Comparison of ENCODE assay signal across 16 mouse cellular contexts in genomic region chr11:75319246-75319645, GRCm38 (mm10). TPM values are rescaled to one million over a fixed set of nuclear protein-coding genes. Genes with fewer than 3 reads are reported as not detected.
A peak's percentile ranks its signal among the peaks of the same experiment; 100 is the strongest.
DNase-seq lines count a peak whose midpoint lies in the region; ATAC-seq and TF ChIP-seq lines count a peak whose summit lies in the region.
"Had no signal": no experiment of that assay in that cellular context is flagged by ENCODE, and none has a peak within 500 bp of the region (broad histone marks: within the 10 kb centered on the region; RNA-seq: fewer than 3 reads in every experiment).

No protein-coding gene starts in this region.

- H3K9ac ChIP-seq in hindbrain, embryonic 14.5 days, result no peak overlapping the region
- no peak overlapping the region for H3K9ac ChIP-seq in lung, embryonic 15.5 days
- peak overlapping the region; percentile 10; the same call in 1 of the 2 replicates for H3K9ac ChIP-seq in CH12.LX (ENCODE audit: insufficient read depth, low read depth)
- no peak overlapping the region for H3K9ac ChIP-seq in midbrain, embryonic 16.5 days (ENCODE audit: low read depth, low read length)
- H3K9ac ChIP-seq: neural tube, embryonic 13.5 days had no signal

- dilution Hi-C loops in CH12.LX (cut with MboI; ENCODE audit: extremely low pct_ligation_motif_present, extremely low pct_unique_long_range_greater_than_20kb, low sequenced_read_pairs), result no loop called here

- H3K4me1 ChIP-seq in hindbrain, embryonic 14.5 days (replicated peaks; ENCODE audit: control insufficient read depth, insufficient read depth, low read length), result peaks cover 13% of the 10 kb centered on the region; the same call in 1 of the 2 replicates
- 0 out of 2 replicates have a peak, but pooled peaks cover 14% of the 10 kb centered on the region for H3K4me1 ChIP-seq in hindbrain, embryonic 10.5 days (replicated peaks)
- peaks cover 19% of the 10 kb centered on the region for H3K4me1 ChIP-seq in lung, embryonic 15.5 days
- H3K4me1 ChIP-seq in CH12.LX (ENCODE audit: control insufficient read depth in 1 of 2, insufficient read depth in 2 of 2), result peaks cover 12 to 39% of the 10 kb centered on the region in 2 experiments
- H3K4me1 ChIP-seq in midbrain, embryonic 16.5 days (ENCODE audit: control insufficient read depth, insufficient read depth, low read length), result peaks cover 16% of the 10 kb centered on the region

- no peak for TF ChIP-seq EP300 in CH12.LX (IDR thresholded peaks at IDR 0.05; ENCODE audit: low read length)

- H3K4me3 ChIP-seq in hindbrain, embryonic 14.5 days (replicated peaks; ENCODE audit: low read length), result no peak overlapping the region
- H3K4me3 ChIP-seq in hindbrain, embryonic 10.5 days, result no peak overlapping the region
- no peak overlapping the region for H3K4me3 ChIP-seq in lung, embryonic 15.5 days
- H3K4me3 ChIP-seq in CH12.LX (replicated peaks in 1 of 3; ENCODE audit: low read depth in 2 of 3, low read length in 2 of 3, poor library complexity in 1 of 3), result no peak overlapping the region
- H3K4me3 ChIP-seq in midbrain, embryonic 16.5 days (ENCODE audit: low read depth, low read length), result no peak overlapping the region; the same call in 1 of the 2 replicates
- H3K4me3 ChIP-seq: embryonic facial prominence, embryonic 13.5 days; neural tube, embryonic 13.5 days had no signal

- no peak for TF ChIP-seq RAD21 in CH12.LX (IDR thresholded peaks at IDR 0.05; ENCODE audit: low read depth, low read length)

- ATAC-seq in hindbrain, embryonic 14.5 days (ENCODE audit: low FRiP score), result no peak
- no peak for ATAC-seq in lung, embryonic 15.5 days (ENCODE audit: borderline replicate concordance, extremely low read depth, low FRiP score, low TSS enrichment)
- ATAC-seq in midbrain, embryonic 16.5 days, result 0 out of 2 replicates have a peak, but pooled peaks have one; percentile 36

- in situ Hi-C loops in CH12.LX (cut with MboI; ENCODE audit: low pct_ligation_motif_present, low pct_unique_long_range_greater_than_20kb, low sequenced_read_pairs), result no loop called here

- TF ChIP-seq POLR2A in CH12.LX (IDR thresholded peaks at IDR 0.05; ENCODE audit: low read depth, low read length), result no peak

- no peak overlapping the region for H3K4me2 ChIP-seq in hindbrain, embryonic 14.5 days (replicated peaks)
- no peak overlapping the region for H3K4me2 ChIP-seq in lung, embryonic 15.5 days
- peak overlapping the region; percentile 54 for H3K4me2 ChIP-seq in CH12.LX (ENCODE audit: insufficient read depth, low read depth, poor library complexity, severe bottlenecking)
- H3K4me2 ChIP-seq in midbrain, embryonic 16.5 days (ENCODE audit: low read length), result peak overlapping the region; percentile 40
- H3K4me2 ChIP-seq: embryonic facial prominence, embryonic 13.5 days; liver, embryonic 11.5 days; neural tube, embryonic 13.5 days had no signal

- peaks cover 39% of the 10 kb centered on the region for H3K79me2 ChIP-seq in CH12.LX (replicated peaks; ENCODE audit: control insufficient read depth, extremely low read depth, insufficient read depth, poor library complexity, severe bottlenecking)

- H3K27ac ChIP-seq in hindbrain, embryonic 14.5 days, result peak overlapping the region; percentile 33; the same call in 1 of the 2 replicates
- H3K27ac ChIP-seq in hindbrain, embryonic 10.5 days, result no peak overlapping the region
- peak overlapping the region; percentile 20; the same call in 1 of the 2 replicates for H3K27ac ChIP-seq in lung, embryonic 15.5 days
- H3K27ac ChIP-seq in CH12.LX (ENCODE audit: insufficient read depth, low read depth), result peak overlapping the region; percentile 57
- peak overlapping the region; percentile 74 for H3K27ac ChIP-seq in midbrain, embryonic 16.5 days (ENCODE audit: low read length)
- H3K27ac ChIP-seq: embryonic facial prominence, embryonic 13.5 days; macrophage; neural tube, embryonic 13.5 days had no signal

- no peak for DNase-seq in hindbrain, embryonic 14.5 days (ENCODE audit: low spot score)
- no peak for DNase-seq in hindbrain, embryonic 10.5 days (ENCODE audit: low spot score)
- DNase-seq in lung, postnatal 14 days, result no peak
- DNase-seq in CH12.LX (ENCODE audit: extremely low read depth), result no peak
- no peak for DNase-seq in adrenal gland, postnatal 10 days
- DNase-seq: adrenal gland, adult 8-10 months; cerebellum, adult 18-20 months; heart, adult 18-20 months; kidney, adult 11 months; kidney, postnatal 14 days had no signal

- no peaks in the 10 kb centered on the region for H3K27me3 ChIP-seq in hindbrain, embryonic 14.5 days (ENCODE audit: control insufficient read depth, insufficient read depth, low read length)
- no peaks in the 10 kb centered on the region for H3K27me3 ChIP-seq in hindbrain, embryonic 10.5 days (ENCODE audit: insufficient read depth, poor library complexity, severe bottlenecking)
- no peaks in the 10 kb centered on the region for H3K27me3 ChIP-seq in lung, embryonic 15.5 days
- H3K27me3 ChIP-seq in CH12.LX (replicated peaks), result no peaks in the 10 kb centered on the region
- H3K27me3 ChIP-seq in midbrain, embryonic 16.5 days (ENCODE audit: control insufficient read depth, insufficient read depth, low read depth, low read length), result no peaks in the 10 kb centered on the region
- H3K27me3 ChIP-seq: embryonic facial prominence, embryonic 13.5 days; neural tube, embryonic 13.5 days had no signal

- 70% methylated on average over 5 of the region's 5 CpGs for WGBS in hindbrain, embryonic 14.5 days
- 80% methylated on average over 5 of the region's 5 CpGs for WGBS in hindbrain, embryonic 10.5 days
- WGBS in lung, embryonic 15.5 days, result 52% methylated on average over 5 of the region's 5 CpGs
- 46% methylated on average over 5 of the region's 5 CpGs for WGBS in midbrain, embryonic 16.5 days

- no peak for TF ChIP-seq CTCF in CH12.LX (conservative IDR thresholded peaks at IDR 0.05 in 1 of 2, IDR thresholded peaks at IDR 0.05 in 1 of 2; ENCODE audit: low read depth in 2 of 2, low read length in 2 of 2)

- peaks cover 21% of the 10 kb centered on the region for H3K36me3 ChIP-seq in hindbrain, embryonic 14.5 days (replicated peaks; ENCODE audit: control insufficient read depth, insufficient read depth)
- H3K36me3 ChIP-seq in hindbrain, embryonic 10.5 days, result peaks cover 55% of the 10 kb centered on the region
- peaks cover 29% of the 10 kb centered on the region for H3K36me3 ChIP-seq in lung, embryonic 15.5 days
- H3K36me3 ChIP-seq in CH12.LX (replicated peaks in 1 of 2; ENCODE audit: control insufficient read depth in 1 of 2, insufficient read depth in 1 of 2, low read length in 1 of 2), result peaks cover 30 to 88% of the 10 kb centered on the region in 2 experiments
- H3K36me3 ChIP-seq in midbrain, embryonic 16.5 days (ENCODE audit: control insufficient read depth, insufficient read depth, low read length), result no peaks in the 10 kb centered on the region

- H3K9me3 ChIP-seq in hindbrain, embryonic 14.5 days (ENCODE audit: control insufficient read depth, low read length), result no peaks in the 10 kb centered on the region
- no peaks in the 10 kb centered on the region for H3K9me3 ChIP-seq in hindbrain, embryonic 10.5 days
- H3K9me3 ChIP-seq in lung, embryonic 15.5 days, result no peaks in the 10 kb centered on the region
- H3K9me3 ChIP-seq in CH12.LX (replicated peaks; ENCODE audit: low read length), result no peaks in the 10 kb centered on the region
- no peaks in the 10 kb centered on the region for H3K9me3 ChIP-seq in midbrain, embryonic 16.5 days (replicated peaks; ENCODE audit: control insufficient read depth, low read length, poor library complexity, severe bottlenecking)
- H3K9me3 ChIP-seq: embryonic facial prominence, embryonic 13.5 days; neural tube, embryonic 13.5 days had no signal

TF ChIP-seq in CH12.LX, 34 proteins besides CTCF, POLR2A, EP300 and RAD21:
- TF ChIP-seq ZNF384 (IDR thresholded peaks at IDR 0.05; ENCODE audit: low read depth, low read length) (0 out of 2 replicates have a peak, but pooled peaks have one; percentile 37), JUND (conservative IDR thresholded peaks at IDR 0.05; ENCODE audit: low read depth, low read length) (no peak)

RNA-seq across cellular contexts. Expression of gene Rpa1, which starts 28.9 kb away (rescaled TPM):
- polyA plus RNA-seq in hindbrain, embryonic 14.5 days (2014; fragmentation: Nextera tagmentation; extraction: Ambion mirVana), result 48.0 and 51.1 TPM in 2 replicates
- polyA plus RNA-seq in hindbrain, embryonic 10.5 days (2016; fragmentation: Nextera tagmentation; extraction: Ambion mirVana), result 136 and 178 TPM in 2 replicates
- polyA plus RNA-seq in lung, embryonic 15.5 days (2015; fragmentation: Nextera tagmentation; extraction: Ambion mirVana), result 169 and 176 TPM in 2 replicates
- total RNA-seq in CH12.LX (2012; rRNA removed) (287 and 354 TPM in 2 replicates), CH12.LX (2014; rRNA removed) (357 and 379 TPM in 2 replicates)
- polyA plus RNA-seq in CH12.LX (2012; ENCODE audit: insufficient read length, low read depth), result 230 and 247 TPM in 2 replicates
- 50.6 and 50.7 TPM in 2 replicates for polyA plus RNA-seq in midbrain, embryonic 16.5 days (2015; fragmentation: Nextera tagmentation; extraction: Ambion mirVana)
- total RNA-seq in adrenal gland, postnatal 10 days (2021), result 10 to 100 TPM; 60.0 to 72.0 TPM

RNA-seq across cellular contexts. Expression of gene Smyd4, which starts 29.0 kb away (rescaled TPM):
- 12.0 and 13.2 TPM in 2 replicates for polyA plus RNA-seq in hindbrain, embryonic 14.5 days (2014; fragmentation: Nextera tagmentation; extraction: Ambion mirVana)
- polyA plus RNA-seq in hindbrain, embryonic 10.5 days (2016; fragmentation: Nextera tagmentation; extraction: Ambion mirVana), result 14.6 and 17.4 TPM in 2 replicates
- polyA plus RNA-seq in lung, embryonic 15.5 days (2015; fragmentation: Nextera tagmentation; extraction: Ambion mirVana), result 14.4 and 14.6 TPM in 2 replicates
- total RNA-seq in CH12.LX (2012; rRNA removed), result 11.5 and 13.9 TPM in 2 replicates
- 13.9 and 15.4 TPM in 2 replicates for total RNA-seq in CH12.LX (2014; rRNA removed)
- 11.8 and 12.5 TPM in 2 replicates for polyA plus RNA-seq in CH12.LX (2012; ENCODE audit: insufficient read length, low read depth)
- 17.3 TPM in 2 replicates for polyA plus RNA-seq in midbrain, embryonic 16.5 days (2015; fragmentation: Nextera tagmentation; extraction: Ambion mirVana)
- 1 to 10 TPM; 7.8 to 9.3 TPM for total RNA-seq in adrenal gland, postnatal 10 days (2021)

Comparison
In these comparisons a context has a peak if more than half of its experiments do, and no peak if none do; other contexts are left out.
1. H3K4me2 ChIP-seq: peak in CH12.LX (single experiment) and midbrain, embryonic 16.5 days (single experiment); none in hindbrain, embryonic 14.5 days (single experiment) and lung, embryonic 15.5 days (single experiment).